Mouse (Mus musculus) liver, embryonic 16.5 days (tissue): Measurements from ENCODE around the gene Tmem38b. TPM values are rescaled to one million over a fixed set of nuclear protein-coding genes. Genes with fewer than 3 reads are reported as not detected.
"Not testable (repeated sequence)": the region's sequence is repeated elsewhere in the genome, so short reads cannot be mapped to it uniquely, and the experiment has no call there.

Source experiments
- ATAC-seq: fragments of 200-750 bp; cut with Nextera tagmentation; 2 replicates; pipeline ENCODE4 v1.8.0; 2017; ENCODE audit warnings: low read depth, mild to moderate bottlenecking, moderate number of reproducible peaks, moderate library complexity
- H3K27ac ChIP-seq: fragments of 300-500 bp; sonication (generic); 2 replicates; pipeline ENCODE4 v1.5.1; 2014; ENCODE audit warnings: mild to moderate bottlenecking, low read length
- H3K27me3 ChIP-seq: fragments of 300-500 bp; sonication (generic); 2 replicates; pipeline ENCODE4 v1.6.1; 2014; ENCODE audit warnings: low read depth, low read length, mixed read lengths; ENCODE audit not compliant: control insufficient read depth, insufficient read depth
- H3K36me3 ChIP-seq: fragments of 300-500 bp; sonication (generic); 2 replicates; pipeline ENCODE4 v1.6.1; 2014; ENCODE audit warnings: mild to moderate bottlenecking; ENCODE audit not compliant: control insufficient read depth, insufficient read depth
- H3K4me1 ChIP-seq: fragments of 300-500 bp; sonication (generic); 2 replicates; pipeline ENCODE4 v1.6.1; 2014; ENCODE audit warnings: low read depth, low read length, mixed read lengths; ENCODE audit not compliant: control insufficient read depth
- H3K4me2 ChIP-seq: fragments of 300-500 bp; sonication (generic); 2 replicates; pipeline ENCODE4 v1.6.1; 2014; ENCODE audit warnings: low read depth, low read length, mixed read lengths
- H3K4me3 ChIP-seq: fragments of 300-500 bp; sonication (generic); 2 replicates; pipeline ENCODE4 v1.5.1; 2014; ENCODE audit warnings: low read depth, mild to moderate bottlenecking, low read length
- H3K9ac ChIP-seq: fragments of 300-500 bp; sonication (generic); 2 replicates; pipeline ENCODE4 v1.6.1; 2014; ENCODE audit warnings: low read depth, low read length
- H3K9me3 ChIP-seq: fragments of 300-500 bp; sonication (generic); replicated peaks from 2 replicates; pipeline ENCODE4 v1.6.1; 2016; ENCODE audit warnings: low read length; ENCODE audit not compliant: control insufficient read depth
- WGBS: fragments of 180-500 bp; shearing (Covaris S2); extraction: QIAGEN DNeasy Blood & Tissue Kit; methylation state at CpG from one replicate; pipeline ENCODE4 v1.1.7; 2014; ENCODE audit not compliant: insufficient replicate concordance; 5-methylcytosine and 5-hydroxymethylcytosine counted together
- polyA plus RNA-seq: library from polyadenylated mRNA; unstranded; fragments of >200 nt; fragmentation: Nextera tagmentation; extraction: Ambion mirVana; gene quantifications from 2 replicates; pipeline ENCODE4 v1.2.1, GENCODE M21; 2015

Tmem38b gene
- polyA plus RNA-seq, 1 experiment from 2014 or later, result 7.0 TPM

GRCm38 (mm10) chr4:53795706-53796105, 30.1 kb upstream of the Tmem38b start:
- Histone ChIP-seq H3K4me3 (no peak overlapping the region), H3K4me2 (no peak overlapping the region), H3K27ac (no peak overlapping the region), H3K4me1 (no peaks in the 10 kb centered on the region), H3K9ac (no peak overlapping the region), H3K9me3 (no peaks in the 10 kb centered on the region), H3K27me3 (no peaks in the 10 kb centered on the region), H3K36me3 (no peaks in the 10 kb centered on the region)
- 39% methylated on average over 2 of the region's 2 CpGs for WGBS
- no peak for ATAC-seq

GRCm38 (mm10) chr4:53796865-53797772, 28.7 kb upstream of the Tmem38b start:
- Histone ChIP-seq H3K27me3 (no peaks in the 10 kb centered on the region), H3K4me1 (no peaks in the 10 kb centered on the region), H3K9ac (no peak overlapping the region), H3K4me3 (no peak overlapping the region), H3K4me2 (no peak overlapping the region), H3K9me3 (no peaks in the 10 kb centered on the region), H3K36me3 (no peaks in the 10 kb centered on the region), H3K27ac (no peak overlapping the region)
- WGBS, result 20% methylated on average over 18 of the region's 18 CpGs
- no peak for ATAC-seq

- Histone ChIP-seq H3K9me3 (no peaks in the 10 kb centered on the region), H3K27ac (no peak overlapping the region), H3K4me1 (no peaks in the 10 kb centered on the region), H3K36me3 (no peaks in the 10 kb centered on the region), H3K4me3 (no peak overlapping the region), H3K9ac (no peak overlapping the region), H3K27me3 (no peaks in the 10 kb centered on the region), H3K4me2 (no peak overlapping the region)
- WGBS, result 38% methylated on average over 7 of the region's 7 CpGs
- ATAC-seq, result no peak
These were observed 26.8 kb upstream of the Tmem38b start for GRCm38 (mm10) chr4:53798896-53799676.

GRCm38 (mm10) chr4:53799753-53800152, 26.1 kb upstream of the Tmem38b start:
- 42% methylated on average over 1 of the region's 1 CpGs for WGBS
- no peaks in the 10 kb centered on the region for H3K36me3 ChIP-seq
- no peak overlapping the region for H3K9ac ChIP-seq
- H3K9me3 ChIP-seq, result no peaks in the 10 kb centered on the region
- H3K27ac ChIP-seq, result no peak overlapping the region
- ATAC-seq, result no peak
- no peak overlapping the region for H3K4me2 ChIP-seq
- no peaks in the 10 kb centered on the region for H3K4me1 ChIP-seq
- H3K4me3 ChIP-seq, result no peak overlapping the region
- no peaks in the 10 kb centered on the region for H3K27me3 ChIP-seq

GRCm38 (mm10) chr4:53803674-53804073, 22.2 kb upstream of the Tmem38b start:
- WGBS, result 76% methylated on average over 7 of the region's 8 CpGs
- not testable (repeated sequence) for H3K4me2 ChIP-seq, H3K27me3 ChIP-seq, ATAC-seq, H3K36me3 ChIP-seq, H3K9me3 ChIP-seq, H3K27ac ChIP-seq, H3K4me1 ChIP-seq, H3K4me3 ChIP-seq, H3K9ac ChIP-seq

GRCm38 (mm10) chr4:53806428-53806827, 19.4 kb upstream of the Tmem38b start:
- H3K27ac ChIP-seq, H3K27me3 ChIP-seq, ATAC-seq, H3K4me3 ChIP-seq, H3K4me2 ChIP-seq, H3K9me3 ChIP-seq, H3K36me3 ChIP-seq, H3K9ac ChIP-seq, H3K4me1 ChIP-seq: not testable (repeated sequence)
- WGBS, result 74% methylated on average over 6 of the region's 6 CpGs

- Histone ChIP-seq H3K36me3 (no peaks in the 10 kb centered on the region), H3K4me2 (no peak overlapping the region), H3K27ac (no peak overlapping the region), H3K27me3 (no peaks in the 10 kb centered on the region), H3K9me3 (no peaks in the 10 kb centered on the region), H3K4me1 (no peaks in the 10 kb centered on the region), H3K4me3 (no peak overlapping the region), H3K9ac (no peak overlapping the region)
- ATAC-seq, result no peak
- WGBS, result 9% methylated on average over 5 of the region's 5 CpGs
These were observed 7.5 kb upstream of the Tmem38b start for GRCm38 (mm10) chr4:53818320-53818719.

- Histone ChIP-seq H3K4me3 (no peak overlapping the region), H3K4me1 (no peaks in the 10 kb centered on the region; the same call in 1 of the 2 replicates), H3K9ac (no peak overlapping the region), H3K27ac (no peak overlapping the region), H3K36me3 (no peaks in the 10 kb centered on the region), H3K9me3 (no peaks in the 10 kb centered on the region), H3K27me3 (no peaks in the 10 kb centered on the region), H3K4me2 (no peak overlapping the region)
- peak; percentile 41 for ATAC-seq
- 22% methylated on average over 6 of the region's 6 CpGs for WGBS
These were observed 2.1 kb upstream of the Tmem38b start for GRCm38 (mm10) chr4:53823697-53824096.

GRCm38 (mm10) chr4:53824831-53825230, 1.0 kb upstream of the Tmem38b start:
- no peak for ATAC-seq
- Histone ChIP-seq H3K9me3 (no peaks in the 10 kb centered on the region), H3K4me2 (no peak overlapping the region), H3K36me3 (no peaks in the 10 kb centered on the region), H3K4me1 (no peaks in the 10 kb centered on the region; the same call in 1 of the 2 replicates), H3K27ac (no peak overlapping the region), H3K4me3 (no peak overlapping the region), H3K27me3 (no peaks in the 10 kb centered on the region), H3K9ac (no peak overlapping the region)
- 49% methylated on average over 4 of the region's 4 CpGs for WGBS
